Mouse (Mus musculus): ENCODE data around the gene Lrrtm3. TPM values are rescaled to one million over a fixed set of nuclear protein-coding genes. Genes with fewer than 3 reads are reported as not detected.

Gene Lrrtm3
- polyA plus RNA-seq, 1 experiment, result 0.48 TPM

GRCm38 (mm10) chr10:64049946-64050345 is 40.1 kb downstream of the Lrrtm3 start:
- no peak for DNase-seq (ENCODE audit: low read depth, low spot score)
- 83% methylated on average over 6 of the region's 6 CpGs for WGBS

GRCm38 (mm10) chr10:64049151-64049550 is 40.9 kb downstream of the Lrrtm3 start:
- DNase-seq (ENCODE audit: low read depth, low spot score), result no peak
- WGBS, result 65% methylated on average over 6 of the region's 6 CpGs

GRCm38 (mm10) chr10:64041892-64042291 is 48.2 kb downstream of the Lrrtm3 start:
- whole genome bisulfite sequencing, result 84% methylated on average over 11 of the region's 11 CpGs
- DNase-seq (ENCODE audit: low read depth, low spot score), result no peak

GRCm38 (mm10) chr10:64041218-64041617 is 48.9 kb downstream of the Lrrtm3 start:
- WGBS, result 75% methylated on average over 7 of the region's 7 CpGs
- no peak for DNase-seq (ENCODE audit: low read depth, low spot score)

GRCm38 (mm10) chr10:64039760-64040535 is 50.1 kb downstream of the Lrrtm3 start:
- DNase-seq (ENCODE audit: low read depth, low spot score), result no peak

GRCm38 (mm10) chr10:64030901-64031300 is 59.2 kb downstream of the Lrrtm3 start:
- DNase-seq (ENCODE audit: low read depth, low spot score), result no peak

More at GRCm38 (mm10) chr10:64039760-64040535, 50.1 kb downstream of the Lrrtm3 start:
- 83% methylated on average over 17 of the region's 17 CpGs for WGBS

GRCm38 (mm10) chr10:64023340-64023739 is 66.7 kb downstream of the Lrrtm3 start:
- 84% methylated on average over 6 of the region's 6 CpGs for whole genome bisulfite sequencing
- DNase-seq (ENCODE audit: low read depth, low spot score), result no peak

GRCm38 (mm10) chr10:64020347-64020746 is 69.7 kb downstream of the Lrrtm3 start:
- WGBS, result 90% methylated on average over 1 of the region's 1 CpGs

GRCm38 (mm10) chr10:64001996-64002395 is 88.1 kb downstream of the Lrrtm3 start:
- DNase-seq (ENCODE audit: low read depth, low spot score), result no peak
- WGBS, result 83% methylated on average over 9 of the region's 9 CpGs

More at GRCm38 (mm10) chr10:64020347-64020746, 69.7 kb downstream of the Lrrtm3 start:
- no peak for DNase-seq (ENCODE audit: low read depth, low spot score)

GRCm38 (mm10) chr10:64001531-64001930 is 88.5 kb downstream of the Lrrtm3 start:
- WGBS, result 70% methylated on average over 6 of the region's 6 CpGs
- DNase-seq (ENCODE audit: low read depth, low spot score), result no peak

- no peak for DNase-seq (ENCODE audit: low read depth, low spot score)
- WGBS, result 73% methylated on average over 5 of the region's 5 CpGs
Observed at GRCm38 (mm10) chr10:63994251-63994650, 95.8 kb downstream of the Lrrtm3 start.

GRCm38 (mm10) chr10:63985576-63985975 is 104.5 kb downstream of the Lrrtm3 start:
- WGBS, result 55% methylated on average over 4 of the region's 4 CpGs
- no peak for DNase-seq (ENCODE audit: low read depth, low spot score)

GRCm38 (mm10) chr10:63979410-63979809 is 110.7 kb downstream of the Lrrtm3 start:
- DNase-seq (ENCODE audit: low read depth, low spot score), result no peak
- WGBS, result 44% methylated on average over 2 of the region's 2 CpGs

- no peak for DNase-seq (ENCODE audit: low read depth, low spot score)
- 74% methylated on average over 5 of the region's 5 CpGs for WGBS
Observed at GRCm38 (mm10) chr10:63978969-63979368, 111.1 kb downstream of the Lrrtm3 start.

- 40% methylated on average over 3 of the region's 3 CpGs for WGBS
- DNase-seq (ENCODE audit: low read depth, low spot score), result no peak
Observed at GRCm38 (mm10) chr10:63978535-63978934, 111.5 kb downstream of the Lrrtm3 start.

GRCm38 (mm10) chr10:63978101-63978500 is 112.0 kb downstream of the Lrrtm3 start:
- 13% methylated on average over 11 of the region's 11 CpGs for WGBS
- no peak for DNase-seq (ENCODE audit: low read depth, low spot score)

- no peak for DNase-seq (ENCODE audit: low read depth, low spot score)
- WGBS, result 90% methylated on average over 2 of the region's 2 CpGs
Observed at GRCm38 (mm10) chr10:63972300-63972699, 117.8 kb downstream of the Lrrtm3 start.

GRCm38 (mm10) chr10:63954308-63954930 is 135.7 kb downstream of the Lrrtm3 start:
- WGBS, result 20% methylated on average over 6 of the region's 7 CpGs

GRCm38 (mm10) chr10:63951481-63951880 is 138.6 kb downstream of the Lrrtm3 start:
- 88% methylated on average over 1 of the region's 1 CpGs for WGBS

More at GRCm38 (mm10) chr10:63954308-63954930, 135.7 kb downstream of the Lrrtm3 start:
- DNase-seq (ENCODE audit: low read depth, low spot score), result no peak

GRCm38 (mm10) chr10:63950867-63951266 is 139.2 kb downstream of the Lrrtm3 start:
- 41% methylated on average over 8 of the region's 8 CpGs for WGBS
- no peak for DNase-seq (ENCODE audit: low read depth, low spot score)

More at GRCm38 (mm10) chr10:63951481-63951880, 138.6 kb downstream of the Lrrtm3 start:
- DNase-seq (ENCODE audit: low read depth, low spot score), result no peak

GRCm38 (mm10) chr10:63947266-63947665 is 142.8 kb downstream of the Lrrtm3 start:
- 72% methylated on average over 4 of the region's 4 CpGs for WGBS

More at GRCm38 (mm10) chr10:63947266-63947665, 142.8 kb downstream of the Lrrtm3 start:
- DNase-seq (ENCODE audit: low read depth, low spot score), result no peak

Measured in large intestine, adult 2 months (tissue).